Mouse (Mus musculus): Measurements from ENCODE around the gene Cgn. TPM values are rescaled to one million over a fixed set of nuclear protein-coding genes. Genes with fewer than 3 reads are reported as not detected.

Cgn gene
- polyA plus RNA-seq, 1 experiment, result 2.3 TPM

DNA sequence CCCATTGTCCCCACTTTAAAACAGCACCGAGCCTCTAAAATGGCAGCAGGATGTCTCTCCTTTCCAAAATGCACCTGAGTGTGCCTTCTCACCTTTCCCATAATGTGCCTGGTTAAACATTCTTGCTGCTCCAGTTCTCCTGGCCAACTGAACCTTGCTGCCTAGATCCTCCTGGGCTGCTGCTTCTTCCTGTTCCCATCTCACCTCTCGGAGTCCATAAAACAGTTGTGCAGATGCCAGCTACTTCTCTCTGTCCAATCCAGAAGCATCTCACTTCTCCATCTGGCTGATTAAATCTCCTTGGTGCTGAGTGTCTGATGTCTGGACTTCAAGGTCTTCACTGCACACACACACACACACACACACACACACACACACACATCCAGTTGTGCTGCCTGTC lies 31.4 kb upstream of the Cgn start:
- Histone ChIP-seq H3K27ac (ENCODE audit: insufficient read depth, low read length) (no peak overlapping the region), H3K4me3 (ENCODE audit: insufficient read depth, low read length) (no peak overlapping the region), H3K4me1 (ENCODE audit: control insufficient read depth, insufficient read depth, low read length) (no peaks in the 10 kb centered on the region; the same call in 1 of the 2 replicates)
- no peak for TF ChIP-seq CTCF (IDR thresholded peaks at IDR 0.05; ENCODE audit: extremely low read depth, insufficient read depth, low read length)
- no peak for TF ChIP-seq POLR2A (IDR thresholded peaks at IDR 0.05; ENCODE audit: extremely low read depth, insufficient read depth, low read length)

GRCm38 (mm10) chr3:94815603-94816002 lies 29.3 kb upstream of the Cgn start:
- no peak for TF ChIP-seq POLR2A (IDR thresholded peaks at IDR 0.05; ENCODE audit: extremely low read depth, insufficient read depth, low read length)
- TF ChIP-seq CTCF (IDR thresholded peaks at IDR 0.05; ENCODE audit: extremely low read depth, insufficient read depth, low read length), result no peak
- Histone ChIP-seq H3K27ac (ENCODE audit: insufficient read depth, low read length) (no peak overlapping the region), H3K4me3 (ENCODE audit: insufficient read depth, low read length) (no peak overlapping the region), H3K4me1 (ENCODE audit: control insufficient read depth, insufficient read depth, low read length) (no peaks in the 10 kb centered on the region)

GRCm38 (mm10) chr3:94814663-94815062 lies 28.4 kb upstream of the Cgn start:
- Histone ChIP-seq H3K4me3 (ENCODE audit: insufficient read depth, low read length) (no peak overlapping the region), H3K27ac (ENCODE audit: insufficient read depth, low read length) (no peak overlapping the region), H3K4me1 (ENCODE audit: control insufficient read depth, insufficient read depth, low read length) (no peaks in the 10 kb centered on the region)
- TF ChIP-seq CTCF (IDR thresholded peaks at IDR 0.05; ENCODE audit: extremely low read depth, insufficient read depth, low read length) (no peak), POLR2A (IDR thresholded peaks at IDR 0.05; ENCODE audit: extremely low read depth, insufficient read depth, low read length) (no peak)

- Histone ChIP-seq H3K4me3 (ENCODE audit: insufficient read depth, low read length) (no peak overlapping the region), H3K4me1 (ENCODE audit: control insufficient read depth, insufficient read depth, low read length) (no peaks in the 10 kb centered on the region), H3K27ac (ENCODE audit: insufficient read depth, low read length) (no peak overlapping the region)
- no peak for TF ChIP-seq CTCF (IDR thresholded peaks at IDR 0.05; ENCODE audit: extremely low read depth, insufficient read depth, low read length)
- no peak for TF ChIP-seq POLR2A (IDR thresholded peaks at IDR 0.05; ENCODE audit: extremely low read depth, insufficient read depth, low read length)
These were observed 27.8 kb upstream of the Cgn start for GRCm38 (mm10) chr3:94814063-94814462.

GRCm38 (mm10) chr3:94813651-94814050 lies 27.4 kb upstream of the Cgn start:
- Histone ChIP-seq H3K27ac (ENCODE audit: insufficient read depth, low read length) (no peak overlapping the region), H3K4me1 (ENCODE audit: control insufficient read depth, insufficient read depth, low read length) (no peaks in the 10 kb centered on the region), H3K4me3 (ENCODE audit: insufficient read depth, low read length) (no peak overlapping the region)
- TF ChIP-seq POLR2A (IDR thresholded peaks at IDR 0.05; ENCODE audit: extremely low read depth, insufficient read depth, low read length), result no peak
- TF ChIP-seq CTCF (IDR thresholded peaks at IDR 0.05; ENCODE audit: extremely low read depth, insufficient read depth, low read length), result no peak

- Histone ChIP-seq H3K4me1 (ENCODE audit: control insufficient read depth, insufficient read depth, low read length) (no peaks in the 10 kb centered on the region), H3K27ac (ENCODE audit: insufficient read depth, low read length) (no peak overlapping the region), H3K4me3 (ENCODE audit: insufficient read depth, low read length) (no peak overlapping the region)
- peak; percentile 47 for TF ChIP-seq CTCF (IDR thresholded peaks at IDR 0.05; ENCODE audit: extremely low read depth, insufficient read depth, low read length)
- TF ChIP-seq POLR2A (IDR thresholded peaks at IDR 0.05; ENCODE audit: extremely low read depth, insufficient read depth, low read length), result no peak
These were observed 25.3 kb upstream of the Cgn start for GRCm38 (mm10) chr3:94811628-94812027.

GRCm38 (mm10) chr3:94808296-94808695 lies 22.0 kb upstream of the Cgn start:
- no peak overlapping the region for H3K4me3 ChIP-seq (ENCODE audit: insufficient read depth, low read length)
- no peaks in the 10 kb centered on the region for H3K4me1 ChIP-seq (ENCODE audit: control insufficient read depth, insufficient read depth, low read length)
- H3K27ac ChIP-seq (ENCODE audit: insufficient read depth, low read length), result no peak overlapping the region
- TF ChIP-seq POLR2A (IDR thresholded peaks at IDR 0.05; ENCODE audit: extremely low read depth, insufficient read depth, low read length) (no peak), CTCF (IDR thresholded peaks at IDR 0.05; ENCODE audit: extremely low read depth, insufficient read depth, low read length) (no peak)

GRCm38 (mm10) chr3:94804976-94805375 lies 18.7 kb upstream of the Cgn start:
- TF ChIP-seq CTCF (IDR thresholded peaks at IDR 0.05; ENCODE audit: extremely low read depth, insufficient read depth, low read length), result no peak
- TF ChIP-seq POLR2A (IDR thresholded peaks at IDR 0.05; ENCODE audit: extremely low read depth, insufficient read depth, low read length), result no peak
- H3K4me3 ChIP-seq (ENCODE audit: insufficient read depth, low read length), result no peak overlapping the region
- no peaks in the 10 kb centered on the region for H3K4me1 ChIP-seq (ENCODE audit: control insufficient read depth, insufficient read depth, low read length)
- no peak overlapping the region for H3K27ac ChIP-seq (ENCODE audit: insufficient read depth, low read length)

DNA sequence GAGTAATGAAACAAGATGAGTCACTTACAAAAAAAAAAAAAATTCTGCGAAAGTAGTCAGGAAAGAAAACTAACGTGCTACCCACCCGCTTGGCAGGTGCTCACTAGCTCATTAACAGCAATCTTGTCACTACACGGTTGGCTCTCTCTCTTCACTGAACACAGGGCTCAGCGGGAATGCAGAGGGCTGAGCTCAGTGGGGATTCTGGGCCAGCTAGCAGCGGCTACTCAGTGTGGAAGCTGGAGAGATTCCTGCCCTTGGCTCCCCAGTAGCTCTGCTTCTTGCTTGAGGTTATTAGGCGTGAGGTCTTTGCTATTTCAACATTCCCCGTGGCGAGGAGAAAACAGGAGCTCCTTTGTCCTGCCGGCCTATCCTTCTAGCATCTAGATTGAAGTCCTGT lies 17.9 kb upstream of the Cgn start:
- no peak overlapping the region for H3K4me3 ChIP-seq (ENCODE audit: insufficient read depth, low read length)
- no peak for TF ChIP-seq CTCF (IDR thresholded peaks at IDR 0.05; ENCODE audit: extremely low read depth, insufficient read depth, low read length)
- no peak for TF ChIP-seq POLR2A (IDR thresholded peaks at IDR 0.05; ENCODE audit: extremely low read depth, insufficient read depth, low read length)
- H3K4me1 ChIP-seq (ENCODE audit: control insufficient read depth, insufficient read depth, low read length), result no peaks in the 10 kb centered on the region
- no peak overlapping the region for H3K27ac ChIP-seq (ENCODE audit: insufficient read depth, low read length)

- Histone ChIP-seq H3K4me1 (ENCODE audit: control insufficient read depth, insufficient read depth, low read length) (no peaks in the 10 kb centered on the region), H3K4me3 (ENCODE audit: insufficient read depth, low read length) (no peak overlapping the region), H3K27ac (ENCODE audit: insufficient read depth, low read length) (no peak overlapping the region)
- TF ChIP-seq POLR2A (IDR thresholded peaks at IDR 0.05; ENCODE audit: extremely low read depth, insufficient read depth, low read length), result no peak
- TF ChIP-seq CTCF (IDR thresholded peaks at IDR 0.05; ENCODE audit: extremely low read depth, insufficient read depth, low read length), result no peak
These were observed 9.9 kb upstream of the Cgn start for GRCm38 (mm10) chr3:94796181-94796580.

Measured in cortical plate, adult 2 months (tissue).